26 mouse cellular contexts compared by ENCODE assay signal in the genomic region with DNA sequence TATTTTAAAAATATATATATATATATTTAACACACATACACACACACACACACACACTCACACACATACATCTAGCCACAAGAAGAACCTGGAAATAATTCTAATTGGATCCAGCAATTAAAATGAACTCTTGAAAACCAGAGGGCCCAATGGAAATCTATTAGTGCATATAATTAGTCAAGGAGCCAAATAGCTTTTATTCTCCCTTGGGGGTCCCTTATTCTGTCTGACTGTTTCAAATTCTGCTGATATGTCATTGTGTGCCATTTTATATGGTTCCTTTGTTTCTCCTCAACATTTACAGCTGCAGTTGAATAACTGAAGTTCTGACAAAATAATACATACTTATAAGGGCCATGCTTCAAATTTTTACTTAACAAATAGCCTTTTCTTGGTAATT. TPM values are rescaled to one million over a fixed set of nuclear protein-coding genes. Genes with fewer than 3 reads are reported as not detected.
DNase-seq lines count a peak whose midpoint lies in the region; ATAC-seq and TF ChIP-seq lines count a peak whose summit lies in the region.
"Had no signal": no experiment of that assay in that cellular context is flagged by ENCODE, and none has a peak within 500 bp of the region (broad histone marks: within the 10 kb centered on the region; RNA-seq: fewer than 3 reads in every experiment).

No protein-coding gene starts in this region.

- no peaks in the 10 kb centered on the region for H3K36me3 ChIP-seq in hindbrain, embryonic 12.5 days
- no peaks in the 10 kb centered on the region for H3K36me3 ChIP-seq in hindbrain, embryonic 16.5 days (ENCODE audit: control insufficient read depth, insufficient read depth, low read length)
- no peaks in the 10 kb centered on the region for H3K36me3 ChIP-seq in midbrain, postnatal 0 days (ENCODE audit: insufficient read depth, low read length)
- H3K36me3 ChIP-seq in midbrain, embryonic 10.5 days = no peaks in the 10 kb centered on the region
- H3K36me3 ChIP-seq in neural tube, embryonic 14.5 days (ENCODE audit: control insufficient read depth, insufficient read depth, low read length) = no peaks in the 10 kb centered on the region
- H3K36me3 ChIP-seq: heart, embryonic 12.5 days; hindbrain, embryonic 15.5 days had no signal

- no peak overlapping the region for H3K4me3 ChIP-seq in hindbrain, embryonic 12.5 days
- no peak overlapping the region for H3K4me3 ChIP-seq in hindbrain, embryonic 16.5 days (ENCODE audit: low read length)
- no peak overlapping the region for H3K4me3 ChIP-seq in midbrain, postnatal 0 days (ENCODE audit: low read depth, low read length)
- no peak overlapping the region for H3K4me3 ChIP-seq in midbrain, embryonic 10.5 days
- H3K4me3 ChIP-seq in neural tube, embryonic 14.5 days (ENCODE audit: low read depth, low read length) = no peak overlapping the region
- H3K4me3 ChIP-seq: heart, embryonic 12.5 days; hindbrain, embryonic 15.5 days had no signal

- no peaks in the 10 kb centered on the region for H3K4me1 ChIP-seq in hindbrain, embryonic 12.5 days
- no peaks in the 10 kb centered on the region for H3K4me1 ChIP-seq in hindbrain, embryonic 16.5 days (ENCODE audit: control insufficient read depth, insufficient read depth, low read depth, low read length)
- no peaks in the 10 kb centered on the region for H3K4me1 ChIP-seq in midbrain, postnatal 0 days (ENCODE audit: insufficient read depth, low read length)
- no peaks in the 10 kb centered on the region for H3K4me1 ChIP-seq in midbrain, embryonic 10.5 days
- H3K4me1 ChIP-seq in neural tube, embryonic 14.5 days (ENCODE audit: control insufficient read depth, insufficient read depth, low read length) = no peaks in the 10 kb centered on the region
- H3K4me1 ChIP-seq: heart, embryonic 12.5 days; hindbrain, embryonic 15.5 days had no signal

- no peak overlapping the region for H3K9ac ChIP-seq in hindbrain, embryonic 12.5 days
- H3K9ac ChIP-seq in hindbrain, embryonic 16.5 days (ENCODE audit: low read depth, low read length) = no peak overlapping the region
- no peak overlapping the region for H3K9ac ChIP-seq in midbrain, postnatal 0 days (replicated peaks; ENCODE audit: low read length, poor library complexity, severe bottlenecking)
- H3K9ac ChIP-seq in neural tube, embryonic 14.5 days (replicated peaks; ENCODE audit: low read depth, low read length) = no peak overlapping the region
- H3K9ac ChIP-seq: forebrain, postnatal 0 days; heart, embryonic 12.5 days; hindbrain, embryonic 15.5 days had no signal

- no peak overlapping the region for H3K4me2 ChIP-seq in hindbrain, embryonic 12.5 days (replicated peaks)
- no peak overlapping the region for H3K4me2 ChIP-seq in hindbrain, embryonic 16.5 days (ENCODE audit: low read length)
- H3K4me2 ChIP-seq in midbrain, postnatal 0 days (ENCODE audit: low read depth, low read length, poor library complexity, severe bottlenecking) = no peak overlapping the region
- no peak overlapping the region for H3K4me2 ChIP-seq in neural tube, embryonic 14.5 days (ENCODE audit: low read depth, low read length)
- H3K4me2 ChIP-seq: heart, embryonic 12.5 days; hindbrain, embryonic 15.5 days had no signal

- no peaks in the 10 kb centered on the region for H3K9me3 ChIP-seq in hindbrain, embryonic 12.5 days (replicated peaks)
- no peaks in the 10 kb centered on the region for H3K9me3 ChIP-seq in hindbrain, embryonic 16.5 days (ENCODE audit: control insufficient read depth, low read length)
- H3K9me3 ChIP-seq in midbrain, postnatal 0 days (ENCODE audit: low read length) = no peaks in the 10 kb centered on the region
- no peaks in the 10 kb centered on the region for H3K9me3 ChIP-seq in midbrain, embryonic 10.5 days (replicated peaks)
- no peaks in the 10 kb centered on the region for H3K9me3 ChIP-seq in neural tube, embryonic 14.5 days (ENCODE audit: control insufficient read depth, low read length)
- H3K9me3 ChIP-seq: heart, embryonic 12.5 days; hindbrain, embryonic 15.5 days had no signal

- TF ChIP-seq CTCF in midbrain, postnatal 0 days (IDR thresholded peaks at IDR 0.05) = no peak
- no peak for TF ChIP-seq CTCF in brain, embryonic 14.5 days (IDR thresholded peaks at IDR 0.05; ENCODE audit: borderline replicate concordance, extremely low read depth, insufficient read depth, insufficient read length)

- H3K27ac ChIP-seq in hindbrain, embryonic 12.5 days = no peak overlapping the region
- no peak overlapping the region for H3K27ac ChIP-seq in hindbrain, embryonic 16.5 days (ENCODE audit: low read depth, low read length)
- no peak overlapping the region for H3K27ac ChIP-seq in midbrain, postnatal 0 days (ENCODE audit: low read depth, low read length)
- no peak overlapping the region for H3K27ac ChIP-seq in midbrain, embryonic 10.5 days (replicated peaks)
- H3K27ac ChIP-seq in neural tube, embryonic 14.5 days (ENCODE audit: low read depth, low read length) = no peak overlapping the region
- H3K27ac ChIP-seq: hindbrain, embryonic 15.5 days had no signal

- H3K27me3 ChIP-seq in hindbrain, embryonic 12.5 days = no peaks in the 10 kb centered on the region
- no peaks in the 10 kb centered on the region for H3K27me3 ChIP-seq in hindbrain, embryonic 16.5 days (replicated peaks; ENCODE audit: control insufficient read depth, insufficient read depth, low read length)
- H3K27me3 ChIP-seq in midbrain, postnatal 0 days (ENCODE audit: insufficient read depth, low read length) = no peaks in the 10 kb centered on the region
- no peaks in the 10 kb centered on the region for H3K27me3 ChIP-seq in midbrain, embryonic 10.5 days (ENCODE audit: low read depth, poor library complexity, severe bottlenecking)
- no peaks in the 10 kb centered on the region for H3K27me3 ChIP-seq in neural tube, embryonic 14.5 days (ENCODE audit: control insufficient read depth, insufficient read depth, low read length)
- H3K27me3 ChIP-seq: CH12.LX; heart, embryonic 12.5 days; hindbrain, embryonic 15.5 days had no signal

- DNase-seq in midbrain, postnatal 0 days (ENCODE audit: low spot score) = peak; percentile 25
- no peak for DNase-seq in midbrain, embryonic 10.5 days (ENCODE audit: low spot score)
- DNase-seq in brain, embryonic 14.5 days (ENCODE audit: low read depth) = peak; percentile 36
- DNase-seq: adrenal gland, postnatal 14 days; cerebellum, adult 18-20 months; cerebellum, adult 9-11 months; cerebellum, postnatal 36 days; forebrain, postnatal 0 days; gastrocnemius, postnatal 14 days had no signal

- ATAC-seq in hindbrain, embryonic 12.5 days (ENCODE audit: low FRiP score) = peak; percentile 43; the same call in 1 of the 2 replicates
- no peak for ATAC-seq in hindbrain, embryonic 16.5 days
- no peak for ATAC-seq in midbrain, postnatal 0 days (ENCODE audit: low FRiP score)
- ATAC-seq in neural tube, embryonic 14.5 days (ENCODE audit: low read depth) = peak; percentile 73
- ATAC-seq: activated CD4-positive, CD25-positive, alpha-beta regulatory T cell, adult 4 months; forebrain, postnatal 0 days; Patski had no signal

- TF ChIP-seq POLR2A in brain, embryonic 14.5 days (IDR thresholded peaks at IDR 0.05; ENCODE audit: borderline replicate concordance, extremely low read depth, insufficient read depth, insufficient read length, poor library complexity, severe bottlenecking) = no peak

RNA-seq across cellular contexts. Expression of gene Speer2, which starts 17.2 kb away (rescaled TPM):
- polyA plus RNA-seq in hindbrain, embryonic 12.5 days (2016; fragmentation: Nextera tagmentation; extraction: Ambion mirVana) = not detected in 2 replicates
- not detected in 2 replicates for polyA plus RNA-seq in hindbrain, embryonic 16.5 days (2015; fragmentation: Nextera tagmentation; extraction: Ambion mirVana)
- total RNA-seq in midbrain, postnatal 0 days (2014; rRNA removed) = not detected in 2 replicates
- polyA plus RNA-seq in midbrain, postnatal 0 days (2015; fragmentation: Nextera tagmentation; extraction: Ambion mirVana) = not detected in 2 replicates
- not detected in 2 replicates for polyA plus RNA-seq in midbrain, embryonic 10.5 days (2016; fragmentation: Nextera tagmentation; extraction: Ambion mirVana)
- polyA plus RNA-seq in brain, embryonic 14.5 days (2012; rRNA removed) = not detected in 2 replicates
- not detected in 2 replicates for polyA plus RNA-seq in neural tube, embryonic 14.5 days (2014; fragmentation: Nextera tagmentation; extraction: Ambion mirVana)
- total RNA-seq: adrenal gland, adult 18-20 months; adrenal gland, postnatal 14 days; CH12.LX; gastrocnemius, adult 18-20 months; gastrocnemius, postnatal 14 days; heart, adult 8-10 months; heart, postnatal 25 days had no signal
- polyA plus RNA-seq: activated CD4-positive, CD25-positive, alpha-beta regulatory T cell, adult 4 months; embryonic facial prominence, embryonic 11.5 days; forebrain, embryonic 11.5 days; forebrain, postnatal 0 days; gonadal fat pad, adult 2 months; heart, embryonic 12.5 days; heart, embryonic 16.5 days; hindbrain, embryonic 15.5 days; intestine, embryonic 14.5 days; Patski had no signal

Comparison
In these comparisons a context has a peak if more than half of its experiments do, and no peak if none do; other contexts are left out.
1. ATAC-seq: peak in hindbrain, embryonic 12.5 days (single experiment) and neural tube, embryonic 14.5 days (single experiment); none in hindbrain, embryonic 16.5 days (single experiment) and midbrain, postnatal 0 days (single experiment).